Mouse (Mus musculus): Measurements from ENCODE around the gene Hdac4.

GRCm38 (mm10) chr1:92117597-92117996 is 77.9 kb downstream of the Hdac4 start:
- TF ChIP-seq USF1 (IDR thresholded peaks at IDR 0.05; ENCODE audit: low read depth) (no peak), POLR2A (IDR thresholded peaks at IDR 0.05; ENCODE audit: insufficient read length, low read depth) (no peak), MAX (IDR thresholded peaks at IDR 0.05; ENCODE audit: low read depth) (no peak), E2F4 (IDR thresholded peaks at IDR 0.05; ENCODE audit: insufficient read depth) (no peak), TCF12 (IDR thresholded peaks at IDR 0.05; ENCODE audit: insufficient read depth, poor library complexity, severe bottlenecking) (no peak), MYOG (IDR thresholded peaks at IDR 0.05; ENCODE audit: control insufficient read depth in 1 of 3, insufficient read depth in 1 of 3, insufficient read length in 2 of 3, low read depth in 2 of 3) (no peak), POLR2AphosphoS2 (IDR thresholded peaks at IDR 0.05; ENCODE audit: insufficient read length, low read depth) (no peak)

Measured in myocyte (in vitro differentiated cells).